Mouse (Mus musculus): Measurements from ENCODE around the gene Foxf1. TPM values are rescaled to one million over a fixed set of nuclear protein-coding genes. Genes with fewer than 3 reads are reported as not detected.

Gene Foxf1
- polyA plus RNA-seq, 1 experiment from 2014 or later = 0.80 TPM

- H3K27me3 ChIP-seq (ENCODE audit: control insufficient read depth, insufficient read depth, low read length) = peaks cover 87% of the 10 kb centered on the region
- H3K27ac ChIP-seq (replicated peaks in 1 of 2; ENCODE audit: control insufficient read depth in 1 of 2, insufficient read depth in 1 of 2, low read depth in 2 of 2, low read length in 2 of 2) = no peak overlapping the region
- peak overlapping the region; percentile 2; the same call in 1 of the 2 replicates for H3K9ac ChIP-seq (ENCODE audit: low read length)
- H3K9me3 ChIP-seq (ENCODE audit: control insufficient read depth, low read length) = 0 out of 2 replicates have a peak, but pooled peaks cover 4% of the 10 kb centered on the region
- 40% methylated on average over 8 of the region's 8 CpGs for WGBS
- peaks cover 6 to 20% of the 10 kb centered on the region in 2 experiments; a peak in 3 of 4 replicates for H3K4me1 ChIP-seq (ENCODE audit: control insufficient read depth in 2 of 2, insufficient read depth in 2 of 2, low read length in 2 of 2)
- 0 out of 4 replicates have a peak overlapping the region, but pooled peaks of 1 of the 2 experiments have one; percentile 50 for H3K4me3 ChIP-seq (ENCODE audit: control insufficient read depth in 1 of 2, insufficient read depth in 1 of 2, low read depth in 1 of 2, low read length in 2 of 2)
- ATAC-seq (ENCODE audit: insufficient number of reproducible peaks, insufficient read depth, low FRiP score, low read depth) = no peak
- peak overlapping the region; percentile 78 for H3K4me2 ChIP-seq (ENCODE audit: low read length)
- peaks cover 5% of the 10 kb centered on the region for H3K36me3 ChIP-seq (ENCODE audit: control insufficient read depth, insufficient read depth, low read length)
Measured at GRCm38 (mm10) chr8:121121704-121122103, 37.5 kb downstream of the Foxf1 start.

- peaks cover 5% of the 10 kb centered on the region for H3K36me3 ChIP-seq (ENCODE audit: control insufficient read depth, insufficient read depth, low read length)
- H3K4me2 ChIP-seq (ENCODE audit: low read length) = no peak overlapping the region
- no peak overlapping the region for H3K9ac ChIP-seq (ENCODE audit: low read length)
- no peak for ATAC-seq (ENCODE audit: insufficient number of reproducible peaks, insufficient read depth, low FRiP score, low read depth)
- peaks cover 87% of the 10 kb centered on the region for H3K27me3 ChIP-seq (ENCODE audit: control insufficient read depth, insufficient read depth, low read length)
- H3K27ac ChIP-seq (replicated peaks in 1 of 2; ENCODE audit: control insufficient read depth in 1 of 2, insufficient read depth in 1 of 2, low read depth in 2 of 2, low read length in 2 of 2) = no peak overlapping the region
- H3K4me1 ChIP-seq (ENCODE audit: control insufficient read depth in 2 of 2, insufficient read depth in 2 of 2, low read length in 2 of 2) = peaks cover 6 to 22% of the 10 kb centered on the region in 2 experiments
- H3K9me3 ChIP-seq (ENCODE audit: control insufficient read depth, low read length) = no peaks in the 10 kb centered on the region
- no peak overlapping the region for H3K4me3 ChIP-seq (ENCODE audit: control insufficient read depth in 1 of 2, insufficient read depth in 1 of 2, low read depth in 1 of 2, low read length in 2 of 2)
- 13% methylated on average over 7 of the region's 7 CpGs for WGBS
Measured at GRCm38 (mm10) chr8:121122368-121122767, 38.2 kb downstream of the Foxf1 start.

GRCm38 (mm10) chr8:121123113-121123512, 38.9 kb downstream of the Foxf1 start:
- Histone ChIP-seq H3K36me3 (ENCODE audit: control insufficient read depth, insufficient read depth, low read length) (peaks cover 5% of the 10 kb centered on the region; the same call in 1 of the 2 replicates), H3K4me3 (ENCODE audit: control insufficient read depth in 1 of 2, insufficient read depth in 1 of 2, low read depth in 1 of 2, low read length in 2 of 2) (no peak overlapping the region), H3K27me3 (ENCODE audit: control insufficient read depth, insufficient read depth, low read length) (peaks cover 87% of the 10 kb centered on the region), H3K9me3 (ENCODE audit: control insufficient read depth, low read length) (no peaks in the 10 kb centered on the region), H3K4me2 (ENCODE audit: low read length) (no peak overlapping the region), H3K27ac (replicated peaks in 1 of 2; ENCODE audit: control insufficient read depth in 1 of 2, insufficient read depth in 1 of 2, low read depth in 2 of 2, low read length in 2 of 2) (no peak overlapping the region), H3K9ac (ENCODE audit: low read length) (no peak overlapping the region), H3K4me1 (ENCODE audit: control insufficient read depth in 2 of 2, insufficient read depth in 2 of 2, low read length in 2 of 2) (peaks cover 7 to 27% of the 10 kb centered on the region in 2 experiments)
- no peak for ATAC-seq (ENCODE audit: insufficient number of reproducible peaks, insufficient read depth, low FRiP score, low read depth)
- WGBS = 87% methylated on average over 2 of the region's 2 CpGs

- ATAC-seq (ENCODE audit: insufficient number of reproducible peaks, insufficient read depth, low FRiP score, low read depth) = no peak; the same call in 1 of the 2 replicates
- WGBS = 5% methylated on average over 17 of the region's 17 CpGs
- Histone ChIP-seq H3K27ac (replicated peaks in 1 of 2; ENCODE audit: control insufficient read depth in 1 of 2, insufficient read depth in 1 of 2, low read depth in 2 of 2, low read length in 2 of 2) (peak overlapping the region; percentile 71 to 80; a peak in 3 of 4 replicates), H3K4me2 (ENCODE audit: low read length) (peak overlapping the region; percentile 77), H3K4me1 (ENCODE audit: control insufficient read depth in 2 of 2, insufficient read depth in 2 of 2, low read length in 2 of 2) (peaks cover 14 to 38% of the 10 kb centered on the region in 2 experiments), H3K9me3 (ENCODE audit: control insufficient read depth, low read length) (no peaks in the 10 kb centered on the region), H3K36me3 (ENCODE audit: control insufficient read depth, insufficient read depth, low read length) (peaks cover 5% of the 10 kb centered on the region; the same call in 1 of the 2 replicates), H3K27me3 (ENCODE audit: control insufficient read depth, insufficient read depth, low read length) (peaks cover 94% of the 10 kb centered on the region), H3K4me3 (ENCODE audit: control insufficient read depth in 1 of 2, insufficient read depth in 1 of 2, low read depth in 1 of 2, low read length in 2 of 2) (no peak overlapping the region; a peak in 1 of 4 replicates), H3K9ac (ENCODE audit: low read length) (peak overlapping the region; percentile 65; the same call in 1 of the 2 replicates)
Measured at GRCm38 (mm10) chr8:121124547-121125239, 40.5 kb downstream of the Foxf1 start.

GRCm38 (mm10) chr8:121125311-121125876, 41.2 kb downstream of the Foxf1 start:
- Histone ChIP-seq H3K4me2 (ENCODE audit: low read length) (peak overlapping the region; percentile 77), H3K36me3 (ENCODE audit: control insufficient read depth, insufficient read depth, low read length) (peaks cover 5% of the 10 kb centered on the region; the same call in 1 of the 2 replicates), H3K4me1 (ENCODE audit: control insufficient read depth in 2 of 2, insufficient read depth in 2 of 2, low read length in 2 of 2) (peaks cover 14 to 38% of the 10 kb centered on the region in 2 experiments), H3K9ac (ENCODE audit: low read length) (peak overlapping the region; percentile 65), H3K9me3 (ENCODE audit: control insufficient read depth, low read length) (no peaks in the 10 kb centered on the region), H3K27ac (replicated peaks in 1 of 2; ENCODE audit: control insufficient read depth in 1 of 2, insufficient read depth in 1 of 2, low read depth in 2 of 2, low read length in 2 of 2) (peak overlapping the region; percentile 71 to 80), H3K4me3 (ENCODE audit: control insufficient read depth in 1 of 2, insufficient read depth in 1 of 2, low read depth in 1 of 2, low read length in 2 of 2) (peak overlapping the region; percentile 36 to 41), H3K27me3 (ENCODE audit: control insufficient read depth, insufficient read depth, low read length) (peaks cover 95% of the 10 kb centered on the region)
- WGBS = 1% methylated on average over 35 of the region's 36 CpGs
- peak; percentile 70 for ATAC-seq (ENCODE audit: insufficient number of reproducible peaks, insufficient read depth, low FRiP score, low read depth)

GRCm38 (mm10) chr8:121126191-121126590, 42.0 kb downstream of the Foxf1 start:
- Histone ChIP-seq H3K4me3 (ENCODE audit: control insufficient read depth in 1 of 2, insufficient read depth in 1 of 2, low read depth in 1 of 2, low read length in 2 of 2) (peak overlapping the region in 1 of 2 experiments; percentile 41; a peak in 3 of 4 replicates), H3K27me3 (ENCODE audit: control insufficient read depth, insufficient read depth, low read length) (peaks cover 94% of the 10 kb centered on the region), H3K36me3 (ENCODE audit: control insufficient read depth, insufficient read depth, low read length) (peaks cover 5% of the 10 kb centered on the region; the same call in 1 of the 2 replicates), H3K4me1 (ENCODE audit: control insufficient read depth in 2 of 2, insufficient read depth in 2 of 2, low read length in 2 of 2) (peaks cover 11 to 38% of the 10 kb centered on the region in 2 experiments), H3K9ac (ENCODE audit: low read length) (peak overlapping the region; percentile 65; the same call in 1 of the 2 replicates), H3K27ac (replicated peaks in 1 of 2; ENCODE audit: control insufficient read depth in 1 of 2, insufficient read depth in 1 of 2, low read depth in 2 of 2, low read length in 2 of 2) (no peak overlapping the region), H3K4me2 (ENCODE audit: low read length) (peak overlapping the region; percentile 77), H3K9me3 (ENCODE audit: control insufficient read depth, low read length) (no peaks in the 10 kb centered on the region)
- ATAC-seq (ENCODE audit: insufficient number of reproducible peaks, insufficient read depth, low FRiP score, low read depth) = no peak
- WGBS = 13% methylated on average over 6 of the region's 6 CpGs

- Histone ChIP-seq H3K36me3 (ENCODE audit: control insufficient read depth, insufficient read depth, low read length) (peaks cover under 1% of the 10 kb centered on the region; the same call in 1 of the 2 replicates), H3K4me2 (ENCODE audit: low read length) (peak overlapping the region; percentile 77; the same call in 1 of the 2 replicates), H3K27me3 (ENCODE audit: control insufficient read depth, insufficient read depth, low read length) (peaks cover 89% of the 10 kb centered on the region), H3K27ac (replicated peaks in 1 of 2; ENCODE audit: control insufficient read depth in 1 of 2, insufficient read depth in 1 of 2, low read depth in 2 of 2, low read length in 2 of 2) (no peak overlapping the region), H3K9ac (ENCODE audit: low read length) (no peak overlapping the region), H3K9me3 (ENCODE audit: control insufficient read depth, low read length) (no peaks in the 10 kb centered on the region), H3K4me1 (ENCODE audit: control insufficient read depth in 2 of 2, insufficient read depth in 2 of 2, low read length in 2 of 2) (peaks cover 11 to 38% of the 10 kb centered on the region in 2 experiments), H3K4me3 (ENCODE audit: control insufficient read depth in 1 of 2, insufficient read depth in 1 of 2, low read depth in 1 of 2, low read length in 2 of 2) (no peak overlapping the region)
- no peak for ATAC-seq (ENCODE audit: insufficient number of reproducible peaks, insufficient read depth, low FRiP score, low read depth)
- 13% methylated on average over 6 of the region's 6 CpGs for WGBS
Measured at GRCm38 (mm10) chr8:121126694-121127093, 42.5 kb downstream of the Foxf1 start.

Data from heart, embryonic 14.5 days (tissue).